Mouse (Mus musculus) liver, embryonic 11.5 days (tissue): ENCODE measurements at regions not wholly inside any gene's neighbourhood (a gene's known extent, or its start where the extent isn't known, plus 50 kb on each side); places are given as distances from the start of the nearest gene placed in this dataset.
A peak's percentile ranks its signal among the peaks of the same experiment; 100 is the strongest.

Source experiments
- ATAC-seq: fragments of 200-750 bp; cut with Nextera tagmentation; replicated peaks from 2 replicates; pipeline ENCODE4 v1.8.0; 2017; ENCODE audit warnings: moderate number of reproducible peaks, mild to moderate bottlenecking, moderate TSS enrichment, moderate library complexity; ENCODE audit not compliant: low FRiP score
- DNase-seq: peaks from one replicate; pipeline ENCODE4 v3.0.0-alpha.2; 2017; ENCODE audit warnings: low spot score
- H3K27ac ChIP-seq: fragments of 300-500 bp; sonication (generic); 2 replicates; pipeline ENCODE4 v1.5.1; 2014; ENCODE audit warnings: mild to moderate bottlenecking, low read depth, low read length, control low read depth
- H3K27me3 ChIP-seq: fragments of 300-500 bp; sonication (generic); replicated peaks from 2 replicates; pipeline ENCODE4 v1.6.1; 2014; ENCODE audit warnings: low read length, mixed read lengths; ENCODE audit not compliant: control insufficient read depth, insufficient read depth
- H3K36me3 ChIP-seq: fragments of 300-500 bp; sonication (generic); 2 replicates; pipeline ENCODE4 v1.6.1; 2014; ENCODE audit warnings: mild to moderate bottlenecking, low read length, moderate library complexity, mixed read lengths; ENCODE audit not compliant: control insufficient read depth, insufficient read depth
- H3K4me1 ChIP-seq: fragments of 300-500 bp; sonication (generic); replicated peaks from 2 replicates; pipeline ENCODE4 v1.6.1; 2014; ENCODE audit warnings: low read length, mixed read lengths; ENCODE audit not compliant: control insufficient read depth, insufficient read depth
- H3K4me2 ChIP-seq: fragments of 300-500 bp; sonication (generic); 2 replicates; pipeline ENCODE4 v1.6.1; 2014; ENCODE audit warnings: mild to moderate bottlenecking, control low read depth, moderate library complexity
- H3K4me3 ChIP-seq: fragments of 300-500 bp; sonication (generic); 2 replicates; pipeline ENCODE4 v1.5.1; 2014; ENCODE audit warnings: low read depth, low read length, control low read depth
- H3K9ac ChIP-seq: fragments of 300-500 bp; sonication (generic); 2 replicates; pipeline ENCODE4 v1.6.1; 2014; ENCODE audit warnings: low read depth, low read length, control low read depth
- H3K9me3 ChIP-seq: fragments of 300-500 bp; sonication (generic); 2 replicates; pipeline ENCODE4 v1.6.1; 2016; ENCODE audit warnings: low read length, inconsistent platforms, mixed read lengths; ENCODE audit not compliant: control insufficient read depth
- WGBS: fragments of 180-500 bp; shearing (Covaris S2); extraction: QIAGEN DNeasy Blood & Tissue Kit; methylation state at CpG from one replicate; pipeline ENCODE4 v1.1.7; 2014; 5-methylcytosine and 5-hydroxymethylcytosine counted together

DNA sequence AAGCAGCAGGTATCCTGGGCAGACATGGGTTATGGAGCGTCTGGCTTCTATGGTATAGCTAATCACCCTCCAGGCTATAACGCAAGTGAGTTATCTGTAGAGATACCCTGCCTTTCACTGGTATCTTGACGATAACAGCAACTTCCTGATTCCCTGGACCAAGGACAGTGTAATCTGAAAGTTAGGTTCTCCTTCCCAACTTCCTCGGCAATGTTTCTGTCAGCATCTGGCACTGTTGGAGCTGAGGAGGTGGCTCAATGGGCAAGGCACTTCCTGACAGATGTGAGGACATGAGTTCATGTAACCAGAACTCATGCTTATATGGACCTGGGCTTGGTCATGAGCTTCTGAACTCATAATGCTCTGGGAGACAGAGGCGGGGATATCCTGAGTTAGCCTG, 620.9 kb upstream of the Adam5 start:
- no peak for ATAC-seq
- no peaks in the 10 kb centered on the region for H3K36me3 ChIP-seq
- 23% methylated on average over 5 of the region's 5 CpGs for WGBS
- H3K27me3 ChIP-seq, result peaks cover 8% of the 10 kb centered on the region; the same call in 1 of the 2 replicates
- H3K4me3 ChIP-seq, result no peak overlapping the region
- H3K9ac ChIP-seq, result no peak overlapping the region
- H3K4me2 ChIP-seq, result no peak overlapping the region
- DNase-seq, result no peak
- H3K4me1 ChIP-seq, result peaks cover 12% of the 10 kb centered on the region
- H3K9me3 ChIP-seq, result no peaks in the 10 kb centered on the region
- no peak overlapping the region for H3K27ac ChIP-seq

DNA sequence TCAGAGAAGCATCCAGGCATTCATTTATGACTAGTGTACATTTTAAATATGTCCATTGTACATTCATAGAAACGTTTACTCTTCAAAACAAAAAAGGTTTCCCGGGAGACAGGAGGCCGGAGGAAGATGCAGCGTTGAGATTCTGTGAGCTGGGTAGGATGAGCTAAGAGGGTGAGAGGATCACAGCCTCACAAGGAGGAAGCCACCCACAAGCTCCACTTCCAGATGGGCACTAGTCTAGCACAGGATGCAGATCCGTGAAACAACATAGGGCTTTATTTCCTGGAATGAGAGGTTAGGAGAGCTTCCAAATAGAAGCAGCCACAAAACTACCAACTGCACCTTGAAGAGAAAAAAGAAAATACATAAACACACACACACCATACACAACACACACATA, 619.4 kb upstream of the Adam5 start:
- no peak overlapping the region for H3K4me3 ChIP-seq
- H3K36me3 ChIP-seq, result no peaks in the 10 kb centered on the region
- ATAC-seq, result no peak
- no peak for DNase-seq
- no peak overlapping the region for H3K27ac ChIP-seq
- no peaks in the 10 kb centered on the region for H3K9me3 ChIP-seq
- no peak overlapping the region for H3K9ac ChIP-seq
- 73% methylated on average over 5 of the region's 5 CpGs for WGBS
- peaks cover 15% of the 10 kb centered on the region for H3K27me3 ChIP-seq
- H3K4me1 ChIP-seq, result peaks cover 12% of the 10 kb centered on the region
- no peak overlapping the region for H3K4me2 ChIP-seq

DNA sequence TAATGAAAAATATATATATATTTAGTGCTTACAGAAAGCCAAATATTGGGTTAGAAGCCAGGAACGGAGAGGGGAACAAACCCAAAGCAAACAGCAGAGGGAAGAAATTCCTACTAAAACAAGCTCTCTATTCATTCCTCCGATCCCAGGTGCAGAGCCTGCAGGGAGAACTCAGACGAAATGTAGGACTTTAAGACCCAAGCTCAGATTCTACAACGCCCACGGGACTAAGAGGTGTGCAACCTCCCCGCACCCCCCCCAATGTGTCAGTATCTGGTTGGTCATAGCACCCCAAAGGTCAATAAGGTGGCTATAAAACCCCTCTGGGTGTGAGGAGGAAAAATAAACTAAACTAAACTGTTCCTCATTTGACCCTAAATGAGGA, 616.9 kb upstream of the Adam5 start:
- peaks cover 5% of the 10 kb centered on the region for H3K4me1 ChIP-seq
- WGBS, result 44% methylated on average over 6 of the region's 6 CpGs
- no peak overlapping the region for H3K4me2 ChIP-seq
- no peaks in the 10 kb centered on the region for H3K9me3 ChIP-seq
- H3K27ac ChIP-seq, result no peak overlapping the region
- peaks cover 15% of the 10 kb centered on the region for H3K27me3 ChIP-seq
- no peak for ATAC-seq
- H3K36me3 ChIP-seq, result no peaks in the 10 kb centered on the region
- no peak for DNase-seq
- no peak overlapping the region for H3K9ac ChIP-seq
- H3K4me3 ChIP-seq, result no peak overlapping the region

DNA sequence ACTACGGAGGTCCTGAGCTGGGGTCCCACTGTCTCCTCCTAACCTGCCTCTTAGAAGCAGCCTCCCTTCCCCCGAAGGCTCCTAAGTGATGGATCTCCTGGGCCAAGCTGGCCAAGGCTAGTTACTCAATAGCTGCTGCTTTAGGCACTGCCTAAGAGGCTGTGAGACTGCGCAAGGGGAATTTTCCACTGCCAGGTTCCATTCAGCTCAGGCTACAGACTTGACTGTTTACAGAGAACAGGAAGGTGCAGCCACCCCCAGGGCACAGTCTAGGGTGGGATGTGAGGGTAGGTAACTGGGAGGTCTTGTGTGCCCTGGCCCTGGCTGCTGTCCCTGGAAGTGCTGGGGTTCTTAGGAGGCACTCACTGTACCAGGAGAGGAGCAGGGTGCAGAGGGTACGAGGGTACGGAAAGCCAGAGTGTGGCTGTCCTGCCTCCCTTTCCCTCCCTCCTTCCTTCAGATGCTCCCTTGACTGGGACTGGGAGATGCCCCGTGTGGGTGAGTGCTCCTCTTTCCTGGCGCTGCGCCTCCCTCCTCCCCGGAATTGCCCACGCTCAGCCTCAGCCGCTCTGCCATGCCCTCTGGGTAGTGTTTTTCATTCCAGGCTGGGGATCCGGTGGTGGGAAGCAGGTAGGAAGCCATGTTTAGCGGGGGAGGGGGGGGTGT, 616.4 kb upstream of the Adam5 start:
- Histone ChIP-seq H3K4me1 (peaks cover 5% of the 10 kb centered on the region), H3K9ac (no peak overlapping the region), H3K4me2 (peak overlapping the region; percentile 35), H3K27ac (no peak overlapping the region), H3K27me3 (peaks cover 15% of the 10 kb centered on the region), H3K36me3 (no peaks in the 10 kb centered on the region), H3K4me3 (no peak overlapping the region), H3K9me3 (no peaks in the 10 kb centered on the region)
- no peak for ATAC-seq
- no peak for DNase-seq
- WGBS, result 23% methylated on average over 13 of the region's 13 CpGs

DNA sequence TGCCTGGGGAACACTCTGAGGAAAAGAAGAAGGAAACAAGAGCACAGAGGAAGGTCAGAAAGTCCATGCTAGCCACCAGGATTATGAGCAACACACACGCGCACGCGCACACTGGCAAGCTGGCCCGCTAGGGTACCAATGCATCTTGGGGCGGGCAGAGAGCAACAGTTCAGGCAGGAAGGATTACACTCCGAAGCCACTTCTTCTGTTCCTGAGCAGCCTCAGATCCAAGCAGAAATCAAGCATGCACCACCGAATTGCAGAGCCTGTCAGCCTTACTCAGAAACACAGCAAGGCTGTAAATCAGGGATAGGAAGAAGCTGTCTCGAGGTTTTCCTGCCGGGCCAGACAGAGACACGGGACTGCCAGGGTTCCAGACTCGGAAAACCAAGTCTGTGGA, 615.8 kb upstream of the Adam5 start:
- Histone ChIP-seq H3K9me3 (no peaks in the 10 kb centered on the region), H3K9ac (no peak overlapping the region), H3K4me2 (peak overlapping the region; percentile 35), H3K4me1 (peaks cover 5% of the 10 kb centered on the region), H3K27me3 (peaks cover 15% of the 10 kb centered on the region), H3K27ac (no peak overlapping the region), H3K36me3 (no peaks in the 10 kb centered on the region), H3K4me3 (no peak overlapping the region)
- ATAC-seq (no peak), DNase-seq (no peak)
- 36% methylated on average over 12 of the region's 12 CpGs for WGBS

DNA sequence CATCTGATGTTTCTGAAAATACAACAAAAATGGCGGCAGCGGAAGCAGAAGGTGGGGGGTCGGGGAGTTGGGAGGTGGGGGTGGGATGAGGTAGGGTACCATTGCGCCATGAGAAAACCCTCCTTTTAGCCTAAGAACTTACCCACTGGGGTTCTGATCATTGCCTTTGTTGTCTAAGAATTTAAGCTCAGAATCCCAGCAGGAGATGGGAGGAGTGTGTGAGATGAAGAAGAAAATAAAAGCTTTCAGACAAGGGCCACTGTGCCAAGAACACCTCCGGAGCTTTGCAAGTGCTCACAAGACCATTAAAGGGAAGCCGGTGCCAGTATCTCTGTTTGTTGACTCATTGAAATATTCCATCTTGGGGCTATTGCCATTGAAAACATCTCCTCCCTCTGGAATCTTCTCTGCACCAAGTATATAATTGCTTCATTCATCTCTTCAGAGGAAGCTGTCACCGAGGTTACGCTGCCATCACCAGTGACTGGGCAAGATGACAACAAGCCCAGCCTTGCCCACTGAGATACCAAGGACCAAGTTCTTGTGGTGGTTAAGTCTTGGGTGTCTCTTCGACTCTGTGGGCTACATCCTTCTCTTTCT, 614.0 kb upstream of the Adam5 start:
- DNase-seq (no peak), ATAC-seq (no peak)
- Histone ChIP-seq H3K9ac (no peak overlapping the region), H3K27me3 (peaks cover 15% of the 10 kb centered on the region), H3K27ac (no peak overlapping the region), H3K36me3 (no peaks in the 10 kb centered on the region), H3K4me1 (peaks cover 5% of the 10 kb centered on the region), H3K4me3 (no peak overlapping the region), H3K4me2 (no peak overlapping the region), H3K9me3 (no peaks in the 10 kb centered on the region)
- 83% methylated on average over 9 of the region's 9 CpGs for WGBS

DNA sequence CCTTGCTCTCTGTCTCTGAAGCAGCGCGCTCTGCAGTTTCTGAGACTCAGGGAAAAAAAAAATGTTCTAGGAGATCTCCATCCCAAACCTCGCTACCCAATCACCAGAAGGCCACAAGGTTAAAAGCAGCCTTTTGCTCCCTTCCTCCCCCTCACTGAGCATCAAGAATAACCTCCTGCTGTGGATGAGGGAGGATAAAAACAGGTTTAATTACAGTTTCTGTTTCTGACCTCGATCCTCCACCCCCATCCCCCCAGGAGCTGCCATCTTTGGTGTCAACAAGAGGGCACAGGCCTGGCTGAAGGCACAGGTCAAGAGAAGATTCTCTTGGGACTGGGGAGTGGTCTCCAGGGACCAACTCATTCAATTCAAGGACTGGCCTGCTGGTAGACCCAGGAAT, 613.0 kb upstream of the Adam5 start:
- Histone ChIP-seq H3K36me3 (no peaks in the 10 kb centered on the region), H3K4me1 (peaks cover 5% of the 10 kb centered on the region), H3K9ac (no peak overlapping the region), H3K27ac (no peak overlapping the region), H3K27me3 (peaks cover 15% of the 10 kb centered on the region), H3K9me3 (no peaks in the 10 kb centered on the region), H3K4me3 (no peak overlapping the region), H3K4me2 (no peak overlapping the region)
- ATAC-seq (no peak), DNase-seq (no peak)
- 53% methylated on average over 4 of the region's 4 CpGs for WGBS

DNA sequence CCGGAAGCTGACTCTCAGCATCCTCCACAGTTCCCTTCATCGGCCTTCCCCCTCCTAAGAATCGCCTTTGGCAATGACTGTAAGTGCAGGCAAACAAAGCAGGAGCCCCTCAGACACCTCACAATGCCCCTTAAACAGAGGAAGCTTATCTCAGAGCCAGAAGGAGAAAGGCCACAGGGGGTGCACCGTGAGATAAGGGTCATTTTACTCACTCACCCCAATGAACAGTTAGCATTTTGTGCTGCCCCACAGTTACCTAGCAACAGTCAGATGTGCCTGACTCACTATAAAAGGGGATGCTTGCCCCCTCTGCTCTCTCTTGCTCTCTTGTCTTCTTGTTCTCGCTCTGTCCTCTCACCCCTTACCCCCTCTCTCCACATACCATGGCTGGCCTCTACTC, 606.4 kb upstream of the Adam5 start:
- no peak overlapping the region for H3K4me2 ChIP-seq
- peaks cover 8% of the 10 kb centered on the region for H3K4me1 ChIP-seq
- H3K9me3 ChIP-seq, result no peaks in the 10 kb centered on the region
- H3K9ac ChIP-seq, result no peak overlapping the region
- ATAC-seq (no peak; the same call in 1 of the 2 replicates), DNase-seq (no peak)
- no peak overlapping the region for H3K27ac ChIP-seq
- H3K27me3 ChIP-seq, result no peaks in the 10 kb centered on the region
- no peaks in the 10 kb centered on the region for H3K36me3 ChIP-seq
- WGBS, result 28% methylated on average over 5 of the region's 5 CpGs
- H3K4me3 ChIP-seq, result no peak overlapping the region

DNA sequence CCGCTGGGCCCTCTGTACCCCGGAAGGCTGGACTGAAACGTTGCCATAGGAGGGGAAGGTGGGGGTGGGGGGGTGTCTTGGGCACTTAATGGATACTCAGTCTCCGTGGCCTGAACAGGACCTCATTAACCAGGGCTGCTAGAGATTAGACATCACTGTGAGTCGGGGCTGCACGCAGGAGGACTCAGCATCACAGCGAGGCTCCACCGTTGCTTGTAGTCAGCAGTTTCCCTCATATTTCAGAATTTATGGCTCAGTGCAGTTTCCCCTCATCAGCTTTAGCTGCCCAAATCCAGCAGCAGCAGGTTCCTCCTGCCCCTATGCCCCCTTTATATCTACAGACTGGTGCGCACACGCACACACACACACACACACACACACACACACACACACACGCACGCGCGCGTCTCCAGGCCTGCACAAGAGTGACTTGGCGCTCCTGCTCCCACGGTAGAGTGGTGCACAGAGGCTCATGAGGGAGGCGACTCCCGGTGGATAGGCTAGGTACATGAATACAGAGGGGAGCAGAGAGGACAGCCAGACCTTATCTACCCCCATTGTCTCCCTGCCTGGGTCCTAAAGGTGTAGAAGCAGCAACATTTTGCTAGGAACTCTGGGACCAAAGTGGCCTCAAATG, 605.8 kb upstream of the Adam5 start:
- Histone ChIP-seq H3K36me3 (no peaks in the 10 kb centered on the region), H3K4me3 (no peak overlapping the region), H3K27me3 (no peaks in the 10 kb centered on the region), H3K9ac (no peak overlapping the region), H3K9me3 (no peaks in the 10 kb centered on the region), H3K27ac (no peak overlapping the region), H3K4me1 (peaks cover 8% of the 10 kb centered on the region), H3K4me2 (no peak overlapping the region)
- 57% methylated on average over 19 of the region's 19 CpGs for WGBS
- no peak for DNase-seq
- no peak for ATAC-seq
